Mouse (Mus musculus) myocyte (in vitro differentiated cells): ENCODE results near the gene Lasp1. TPM values are rescaled to one million over a fixed set of nuclear protein-coding genes. Genes with fewer than 3 reads are reported as not detected.

Source experiments
- H3K27me3 ChIP-seq: one replicate; pipeline ENCODE4 v1.6.1; 2011; ENCODE audit not compliant: control insufficient read depth, insufficient read depth, insufficient read length
- H3K36me3 ChIP-seq: one replicate; pipeline ENCODE4 v1.6.1; 2011; ENCODE audit not compliant: control insufficient read depth, insufficient read depth
- H3K4me2 ChIP-seq: one replicate; pipeline ENCODE4 v1.6.1; 2011; ENCODE audit warnings: low read depth, control low read depth
- H3K4me3 ChIP-seq: one replicate; pipeline ENCODE4 v1.5.1; 2011; ENCODE audit warnings: mild to moderate bottlenecking, control low read depth, moderate library complexity
- H3K79me2 ChIP-seq: one replicate; pipeline ENCODE4 v1.6.1; 2011; ENCODE audit not compliant: control insufficient read depth, insufficient read depth
- H3ac ChIP-seq: one replicate; pipeline ENCODE4 v1.6.1; 2011; ENCODE audit not compliant: control insufficient read depth, insufficient read length
- E2F4 ChIP-seq: IDR thresholded peaks from one replicate; pipeline ENCODE4 v1.6.1; 2011; ENCODE audit warnings: mild to moderate bottlenecking, control low read depth, moderate library complexity; ENCODE audit not compliant: insufficient read depth
- MAX ChIP-seq: IDR thresholded peaks from one replicate; pipeline ENCODE4 v1.6.1; 2011; ENCODE audit warnings: low read depth, mild to moderate bottlenecking, control low read depth
- MYOD1 ChIP-seq, 3 experiments: IDR thresholded peaks; one replicate each; pipeline ENCODE4 v1.6.1; 2011; ENCODE audit warnings: control low read depth in 2 of 3, low read depth in 2 of 3, mild to moderate bottlenecking in 2 of 3, moderate library complexity in 1 of 3; ENCODE audit not compliant: insufficient read length in 2 of 3, control insufficient read depth in 1 of 3
- POLR2A ChIP-seq: IDR thresholded peaks from one replicate; pipeline ENCODE4 v1.6.1; 2011; ENCODE audit warnings: low read depth, mild to moderate bottlenecking, control low read depth, moderate library complexity; ENCODE audit not compliant: insufficient read length
- USF1 ChIP-seq: IDR thresholded peaks from one replicate; pipeline ENCODE4 v1.6.1; 2011; ENCODE audit warnings: low read depth, mild to moderate bottlenecking, control low read depth, moderate library complexity
- polyA plus RNA-seq: library from polyadenylated mRNA; unstranded; fragments of >200 nt; fragmentation: generic; extraction: Trizol; gene quantifications from one replicate; pipeline ENCODE4 v1.2.1, GENCODE M21; 2012; ENCODE audit warnings: missing spikeins

Gene Lasp1
- polyA plus RNA-seq, 1 experiment = 82.6 TPM

DNA sequence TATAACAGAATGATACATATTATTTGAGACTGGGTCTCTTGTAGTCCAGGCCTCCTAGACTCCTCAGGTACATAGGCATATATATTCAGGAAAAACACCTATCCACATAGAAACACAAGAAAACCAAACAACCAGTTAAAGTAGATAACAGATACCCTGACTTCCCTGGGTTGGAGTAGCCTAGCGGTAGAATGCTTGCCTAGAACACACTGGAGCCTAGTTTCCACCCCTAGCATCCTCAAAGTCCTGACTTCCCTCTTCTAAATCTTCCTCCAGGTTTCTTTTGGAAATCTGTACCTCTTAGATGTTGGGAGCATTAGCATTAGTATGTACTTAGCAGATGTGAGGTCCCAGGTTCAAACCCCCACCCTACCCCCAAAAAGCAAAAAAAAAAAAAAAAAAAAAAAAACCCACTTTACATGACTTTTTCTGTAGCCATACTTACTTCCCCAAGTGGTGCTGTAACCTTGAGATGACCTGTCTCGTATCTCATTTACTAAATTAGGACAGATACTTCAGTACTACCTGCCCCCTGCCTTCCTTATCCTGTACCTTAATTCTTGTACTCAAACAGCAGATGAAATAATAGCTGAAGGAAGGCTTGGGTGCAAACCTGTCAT is 86.6 kb downstream of the Lasp1 start:
- peak overlapping the region; percentile 43 for H3K4me3 ChIP-seq
- no peaks in the 10 kb centered on the region for H3K27me3 ChIP-seq
- H3ac ChIP-seq = no peak overlapping the region

More for the DNA sequence above, 86.6 kb downstream of the Lasp1 start:
- no peak overlapping the region for H3K4me2 ChIP-seq
- H3K79me2 ChIP-seq = no peaks in the 10 kb centered on the region
- TF ChIP-seq MYOD1 (IDR thresholded peaks at IDR 0.05; ENCODE audit: control insufficient read depth in 1 of 3, insufficient read length in 2 of 3, low read depth in 2 of 3) = no peak
- no peak for TF ChIP-seq USF1
- no peak for TF ChIP-seq POLR2A
- no peak for TF ChIP-seq E2F4
- TF ChIP-seq MAX = no peak
- H3K36me3 ChIP-seq = no peaks in the 10 kb centered on the region

Other genes starting within 250 kb of the Lasp1 start
- gene Srcin1, start 222.8 kb upstream of the Lasp1 start, polyA plus RNA-seq = not detected
- 3.3 TPM for gene Epop, start 169.3 kb upstream of the Lasp1 start, polyA plus RNA-seq
- 15.5 TPM for gene Mllt6, start 135.6 kb upstream of the Lasp1 start, polyA plus RNA-seq
- gene Cisd3, start 113.2 kb upstream of the Lasp1 start, polyA plus RNA-seq = 112 TPM
- 24.3 TPM for gene Pcgf2, start 98.5 kb upstream of the Lasp1 start, polyA plus RNA-seq
- gene Psmb3, start 95.6 kb upstream of the Lasp1 start, polyA plus RNA-seq = 694 TPM
- 30.1 TPM for gene Pip4k2b, start 54.3 kb upstream of the Lasp1 start, polyA plus RNA-seq
- gene Cwc25, start 32.4 kb upstream of the Lasp1 start, polyA plus RNA-seq = 8.9 TPM
- gene 1700001P01Rik, start 23.1 kb upstream of the Lasp1 start, polyA plus RNA-seq = 0.07 TPM
- gene Rpl23, start 16.6 kb upstream of the Lasp1 start, polyA plus RNA-seq = 1,321 TPM
- 1.9 TPM for gene B230217C12Rik, start 41.8 kb downstream of the Lasp1 start, polyA plus RNA-seq
- 0.32 TPM for gene Fbxo47, start 85.2 kb downstream of the Lasp1 start, polyA plus RNA-seq
- 2.7 TPM for gene Plxdc1, start 187.4 kb downstream of the Lasp1 start, polyA plus RNA-seq
- 2.1 TPM for gene Arl5c, start 197.2 kb downstream of the Lasp1 start, polyA plus RNA-seq
- 163 TPM for gene Cacnb1, start 224.0 kb downstream of the Lasp1 start, polyA plus RNA-seq
- gene Rpl19, start 227.7 kb downstream of the Lasp1 start, polyA plus RNA-seq = 2,972 TPM